Mouse (Mus musculus) forebrain, embryonic 10.5 days (tissue): ENCODE measurements around the gene Gck. TPM values are rescaled to one million over a fixed set of nuclear protein-coding genes. Genes with fewer than 3 reads are reported as not detected.

ENCODE experiments used
- DNase-seq: peaks from one replicate; pipeline ENCODE4 v3.0.0-alpha.2; 2017; ENCODE audit warnings: low spot score; ENCODE audit errors: extremely low spot score
- H3K27ac ChIP-seq: fragments of 300-500 bp; sonication (generic); 2 replicates; pipeline ENCODE4 v1.5.1; 2016; ENCODE audit warnings: mild to moderate bottlenecking
- H3K27me3 ChIP-seq: fragments of 300-500 bp; sonication (generic); 2 replicates; pipeline ENCODE4 v1.6.1; 2016; ENCODE audit warnings: mild to moderate bottlenecking; ENCODE audit not compliant: poor library complexity, severe bottlenecking
- H3K36me3 ChIP-seq: fragments of 300-500 bp; sonication (generic); replicated peaks from 2 replicates; pipeline ENCODE4 v1.6.1; 2016; ENCODE audit warnings: mild to moderate bottlenecking, moderate library complexity
- H3K4me1 ChIP-seq: fragments of 300-500 bp; sonication (generic); 2 replicates; pipeline ENCODE4 v1.6.1; 2016
- H3K4me3 ChIP-seq: fragments of 300-500 bp; sonication (generic); 2 replicates; pipeline ENCODE4 v1.5.1; 2016; ENCODE audit warnings: mild to moderate bottlenecking, moderate library complexity
- H3K9me3 ChIP-seq: fragments of 300-500 bp; sonication (generic); 2 replicates; pipeline ENCODE4 v1.6.1; 2016; ENCODE audit warnings: mild to moderate bottlenecking, moderate library complexity
- WGBS: fragments of 180-500 bp; shearing (Covaris S2); methylation state at CpG from one replicate; pipeline ENCODE4 v1.1.7; 2016; 5-methylcytosine and 5-hydroxymethylcytosine counted together
- polyA plus RNA-seq: library from polyadenylated mRNA; unstranded; fragments of >200 nt; fragmentation: Nextera tagmentation; extraction: Ambion mirVana; gene quantifications from 2 replicates; pipeline ENCODE4 v1.2.1, GENCODE M21; 2016

The Gck gene
- polyA plus RNA-seq, 1 experiment from 2014 or later = 2.5 TPM

DNA sequence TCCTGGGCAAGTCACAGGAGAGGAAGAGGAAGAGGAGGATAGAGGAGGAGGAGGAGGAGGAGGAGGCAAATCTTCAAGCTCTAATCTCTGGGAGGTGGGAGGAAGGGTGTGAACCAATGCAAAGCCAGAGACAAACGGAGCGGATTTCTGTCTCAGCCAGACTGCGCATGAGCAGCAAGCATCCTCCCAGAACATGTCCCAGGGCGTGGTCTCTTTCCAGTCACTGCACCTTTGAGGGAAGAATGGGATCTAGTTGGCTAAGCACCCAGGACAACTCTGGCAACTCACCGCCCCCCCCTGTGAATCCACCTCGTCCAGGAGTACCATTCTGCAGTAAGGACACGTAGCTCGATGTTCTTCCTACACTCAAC is 33.7 kb downstream of the Gck start:
- WGBS = 78% methylated on average over 8 of the region's 8 CpGs
- H3K9me3 ChIP-seq = no peaks in the 10 kb centered on the region
- H3K4me3 ChIP-seq = no peak overlapping the region
- H3K4me1 ChIP-seq = 0 out of 2 replicates have a peak, but pooled peaks cover 5% of the 10 kb centered on the region
- H3K27me3 ChIP-seq = no peaks in the 10 kb centered on the region; the same call in 1 of the 2 replicates
- H3K36me3 ChIP-seq = no peaks in the 10 kb centered on the region
- H3K27ac ChIP-seq = no peak overlapping the region
- DNase-seq = no peak

DNA sequence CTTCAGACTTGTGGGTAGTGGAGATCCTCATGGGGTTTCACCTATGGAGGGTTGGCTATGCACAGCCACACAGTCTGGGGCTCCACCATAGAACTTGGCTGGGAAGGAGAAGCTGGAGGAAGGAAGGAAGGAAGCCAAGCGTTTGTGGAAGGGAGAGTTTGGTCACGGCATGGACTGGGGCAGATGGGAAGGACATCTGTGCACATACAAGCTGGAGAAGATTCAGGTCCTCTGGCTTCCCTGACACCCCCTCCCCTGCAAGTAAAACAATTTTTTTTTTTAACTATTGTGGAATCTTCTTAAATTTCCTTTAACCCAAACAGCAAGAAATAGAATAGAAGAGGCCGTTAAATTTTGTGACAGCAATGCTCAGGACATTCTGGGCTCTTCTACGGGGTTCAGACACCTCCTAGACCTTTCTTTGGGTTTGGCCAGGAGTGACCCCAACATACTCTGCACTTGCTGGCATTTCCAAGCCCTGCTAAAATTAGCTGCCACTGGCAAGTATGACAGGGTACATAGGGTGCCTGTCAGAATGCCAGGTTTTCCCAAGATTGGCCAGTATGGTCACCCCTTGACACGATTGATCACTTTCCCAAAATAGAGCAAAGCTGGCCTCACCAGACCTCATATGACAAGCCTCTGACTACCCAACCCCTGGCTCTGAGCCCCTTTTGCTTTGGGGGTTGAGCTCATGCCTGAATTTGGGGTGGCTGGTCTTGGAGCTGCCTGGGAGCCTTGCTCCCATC is 34.3 kb downstream of the Gck start:
- Histone ChIP-seq H3K27ac (no peak overlapping the region), H3K9me3 (no peaks in the 10 kb centered on the region), H3K4me1 (0 out of 2 replicates have a peak, but pooled peaks cover 5% of the 10 kb centered on the region), H3K36me3 (no peaks in the 10 kb centered on the region), H3K27me3 (no peaks in the 10 kb centered on the region; the same call in 1 of the 2 replicates), H3K4me3 (no peak overlapping the region)
- 87% methylated on average over 5 of the region's 5 CpGs for WGBS
- DNase-seq = no peak

GRCm38 (mm10) chr11:5914940-5915339 is 34.9 kb downstream of the Gck start:
- no peak for DNase-seq
- 70% methylated on average over 5 of the region's 5 CpGs for WGBS

DNA sequence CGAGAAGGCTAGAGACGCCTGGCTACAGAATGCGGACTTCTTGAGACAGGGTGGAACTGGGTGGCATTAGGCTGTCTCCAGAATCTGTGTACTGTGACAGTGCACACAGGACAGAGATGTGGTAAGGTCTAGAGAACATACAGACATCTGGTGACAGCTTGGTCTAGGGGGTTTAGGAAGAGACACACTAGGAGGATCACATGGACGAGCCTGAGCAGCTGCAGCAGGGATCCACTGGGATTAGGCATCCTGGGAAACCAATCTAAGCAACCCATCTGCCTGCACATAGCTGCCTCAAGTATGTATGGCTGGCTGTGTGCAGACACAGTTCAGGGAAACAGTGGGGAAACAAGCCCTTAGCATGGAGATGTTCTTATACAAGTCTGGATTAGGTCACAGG is 35.9 kb downstream of the Gck start:
- Histone ChIP-seq H3K9me3 (no peaks in the 10 kb centered on the region), H3K4me1 (no peaks in the 10 kb centered on the region), H3K4me3 (no peak overlapping the region), H3K27me3 (no peaks in the 10 kb centered on the region; the same call in 1 of the 2 replicates), H3K36me3 (no peaks in the 10 kb centered on the region), H3K27ac (no peak overlapping the region)
- DNase-seq = no peak
- WGBS = 81% methylated on average over 4 of the region's 4 CpGs

More at GRCm38 (mm10) chr11:5914940-5915339, 34.9 kb downstream of the Gck start:
- H3K4me1 ChIP-seq = no peaks in the 10 kb centered on the region
- H3K4me3 ChIP-seq = no peak overlapping the region
- H3K36me3 ChIP-seq = no peaks in the 10 kb centered on the region
- H3K27ac ChIP-seq = no peak overlapping the region
- no peaks in the 10 kb centered on the region; the same call in 1 of the 2 replicates for H3K27me3 ChIP-seq
- no peaks in the 10 kb centered on the region for H3K9me3 ChIP-seq

- 80% methylated on average over 8 of the region's 8 CpGs for WGBS
- no peak for DNase-seq
- H3K36me3 ChIP-seq = no peaks in the 10 kb centered on the region
- H3K4me3 ChIP-seq = no peak overlapping the region
- no peaks in the 10 kb centered on the region; the same call in 1 of the 2 replicates for H3K27me3 ChIP-seq
- no peak overlapping the region for H3K27ac ChIP-seq
- no peaks in the 10 kb centered on the region for H3K4me1 ChIP-seq
- H3K9me3 ChIP-seq = no peaks in the 10 kb centered on the region
Observed at GRCm38 (mm10) chr11:5913256-5913655, 36.6 kb downstream of the Gck start.

GRCm38 (mm10) chr11:5912635-5913034 is 37.2 kb downstream of the Gck start:
- Histone ChIP-seq H3K36me3 (no peaks in the 10 kb centered on the region), H3K4me3 (no peak overlapping the region), H3K9me3 (no peaks in the 10 kb centered on the region), H3K4me1 (no peaks in the 10 kb centered on the region), H3K27ac (no peak overlapping the region), H3K27me3 (no peaks in the 10 kb centered on the region; the same call in 1 of the 2 replicates)
- no peak for DNase-seq
- 28% methylated on average over 5 of the region's 5 CpGs for WGBS

GRCm38 (mm10) chr11:5908642-5909041 is 41.2 kb downstream of the Gck start:
- peaks cover under 1% of the 10 kb centered on the region for H3K27me3 ChIP-seq

GRCm38 (mm10) chr11:5907096-5907495 is 42.8 kb downstream of the Gck start:
- Histone ChIP-seq H3K9me3 (no peaks in the 10 kb centered on the region), H3K27me3 (peaks cover 16% of the 10 kb centered on the region), H3K27ac (no peak overlapping the region), H3K4me3 (no peak overlapping the region), H3K4me1 (peaks cover 18% of the 10 kb centered on the region), H3K36me3 (no peaks in the 10 kb centered on the region)
- 51% methylated on average over 5 of the region's 5 CpGs for WGBS
- no peak for DNase-seq

More at GRCm38 (mm10) chr11:5908642-5909041, 41.2 kb downstream of the Gck start:
- Histone ChIP-seq H3K4me1 (peaks cover 8% of the 10 kb centered on the region), H3K4me3 (no peak overlapping the region), H3K36me3 (no peaks in the 10 kb centered on the region), H3K27ac (no peak overlapping the region), H3K9me3 (no peaks in the 10 kb centered on the region)
- WGBS = 87% methylated on average over 4 of the region's 4 CpGs
- no peak for DNase-seq

- no peak overlapping the region for H3K4me3 ChIP-seq
- 87% methylated on average over 10 of the region's 10 CpGs for WGBS
- H3K4me1 ChIP-seq = peaks cover 30% of the 10 kb centered on the region
- H3K36me3 ChIP-seq = no peaks in the 10 kb centered on the region
- H3K27ac ChIP-seq = no peak overlapping the region
- H3K27me3 ChIP-seq = peaks cover 28% of the 10 kb centered on the region
- H3K9me3 ChIP-seq = no peaks in the 10 kb centered on the region
- DNase-seq = no peak
Observed at GRCm38 (mm10) chr11:5905778-5906518, 43.9 kb downstream of the Gck start.

DNA sequence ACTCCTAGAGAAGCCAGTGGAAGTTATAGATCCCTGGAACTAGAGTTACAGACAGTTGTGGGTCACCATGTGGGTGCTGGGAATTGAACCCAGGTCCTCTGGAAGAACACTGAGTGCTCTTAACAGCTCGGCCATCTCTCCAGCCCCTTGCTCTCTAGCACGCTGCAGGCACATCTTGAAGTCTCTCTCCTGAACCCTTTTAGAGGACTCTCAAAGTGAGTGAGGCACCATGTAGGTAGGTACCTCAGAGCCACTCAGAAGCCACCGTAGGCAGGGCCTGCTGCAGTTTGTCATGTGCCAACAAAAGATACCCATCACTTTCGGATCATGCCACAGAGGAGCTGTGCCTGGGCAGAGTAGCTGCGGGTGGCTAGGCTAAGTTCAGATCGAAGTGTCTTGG is 45.0 kb downstream of the Gck start:
- no peak overlapping the region for H3K27ac ChIP-seq
- H3K4me3 ChIP-seq = no peak overlapping the region
- H3K27me3 ChIP-seq = peaks cover 39% of the 10 kb centered on the region
- no peaks in the 10 kb centered on the region for H3K36me3 ChIP-seq
- 91% methylated on average over 6 of the region's 6 CpGs for WGBS
- H3K4me1 ChIP-seq = peaks cover 33% of the 10 kb centered on the region
- DNase-seq = no peak
- H3K9me3 ChIP-seq = no peaks in the 10 kb centered on the region

DNA sequence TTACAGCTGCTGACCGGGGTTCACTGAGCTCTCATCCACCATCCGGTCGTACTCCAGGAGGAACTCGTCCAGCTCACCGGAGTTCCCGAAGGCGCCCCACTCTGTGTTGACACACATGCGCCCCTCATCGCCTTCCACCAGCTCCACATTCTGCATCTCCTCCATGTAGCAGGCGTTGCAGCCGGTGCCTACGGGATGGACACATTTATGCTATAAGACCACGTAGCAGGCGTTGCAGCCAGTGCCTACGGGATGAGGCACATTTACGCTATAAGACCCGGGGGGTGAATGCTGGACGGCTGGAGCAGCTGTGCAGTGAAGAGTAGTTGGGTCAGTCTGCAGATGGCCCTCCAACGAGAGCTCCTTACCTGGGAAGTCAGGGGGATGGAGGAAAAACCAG is 45.5 kb downstream of the Gck start:
- Histone ChIP-seq H3K9me3 (no peaks in the 10 kb centered on the region), H3K27ac (no peak overlapping the region), H3K27me3 (peaks cover 44% of the 10 kb centered on the region), H3K4me3 (no peak overlapping the region), H3K36me3 (no peaks in the 10 kb centered on the region), H3K4me1 (peaks cover 33% of the 10 kb centered on the region)
- WGBS = 90% methylated on average over 19 of the region's 19 CpGs
- DNase-seq = no peak

DNA sequence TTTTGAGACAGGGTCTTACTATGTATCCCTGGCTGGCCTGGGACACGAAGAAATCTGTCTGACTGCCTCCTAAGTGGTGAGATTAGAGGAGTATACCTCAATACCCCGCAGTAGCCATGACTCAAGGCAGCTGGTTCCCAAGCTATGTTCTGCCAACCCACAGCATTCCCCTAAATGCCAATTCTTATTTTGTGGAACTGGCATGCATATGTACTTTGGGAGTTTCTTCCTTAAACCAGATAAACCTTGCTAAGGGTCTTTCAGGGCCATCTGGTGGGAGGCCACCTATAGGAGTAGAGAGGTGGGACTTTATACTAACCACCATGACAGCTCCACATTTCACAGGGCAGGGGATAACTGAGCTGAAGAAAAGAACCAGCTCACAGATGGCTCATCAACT is 46.0 kb downstream of the Gck start:
- Histone ChIP-seq H3K9me3 (no peaks in the 10 kb centered on the region), H3K4me1 (peaks cover 33% of the 10 kb centered on the region), H3K4me3 (no peak overlapping the region), H3K27me3 (peaks cover 49% of the 10 kb centered on the region), H3K27ac (no peak overlapping the region), H3K36me3 (no peaks in the 10 kb centered on the region)
- DNase-seq = no peak
- 92% methylated on average over 2 of the region's 2 CpGs for WGBS

DNA sequence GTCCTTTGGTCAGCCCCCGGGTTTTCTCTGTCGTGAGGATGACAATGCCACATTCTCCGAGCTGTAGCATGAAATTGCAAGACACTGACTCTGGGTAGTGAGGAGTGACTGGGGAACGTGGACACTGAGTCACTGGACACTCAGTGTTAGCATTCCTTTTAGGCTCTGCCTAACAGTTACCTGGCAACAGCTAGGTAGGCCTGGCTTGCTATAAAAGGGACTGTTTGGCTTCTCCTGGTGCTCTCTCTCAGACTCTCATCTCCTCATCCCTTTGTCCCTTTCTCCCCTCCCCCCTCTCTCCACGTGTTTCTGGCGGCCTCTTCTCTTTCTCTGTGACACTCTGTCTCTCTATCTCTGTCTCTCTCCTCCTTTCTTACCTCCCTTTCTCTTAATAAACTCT is 47.5 kb downstream of the Gck start:
- Histone ChIP-seq H3K9me3 (no peaks in the 10 kb centered on the region), H3K4me3 (peak overlapping the region; percentile 55), H3K4me1 (peaks cover 45% of the 10 kb centered on the region), H3K27ac (peak overlapping the region; percentile 86), H3K27me3 (peaks cover 63% of the 10 kb centered on the region), H3K36me3 (no peaks in the 10 kb centered on the region)
- no peak for DNase-seq
- 4% methylated on average over 6 of the region's 6 CpGs for WGBS
